Mouse (Mus musculus) testis, adult 2 months (tissue): ENCODE data around the gene Kcng1.

ENCODE experiments used
- CTCF ChIP-seq: fragments of 200-500 bp; IDR thresholded peaks from 2 replicates; pipeline ENCODE4 v1.5.1; 2012; ENCODE audit warnings: low read depth, mild to moderate bottlenecking, inconsistent platforms, low read length, moderate library complexity; ENCODE audit not compliant: control insufficient read depth, insufficient read depth, insufficient replicate concordance
- POLR2A ChIP-seq: fragments of 200-500 bp; IDR thresholded peaks from 2 replicates; pipeline ENCODE4 v1.6.1; 2012; ENCODE audit warnings: low read depth, mild to moderate bottlenecking, inconsistent platforms, low read length, moderate library complexity; ENCODE audit not compliant: control insufficient read depth

GRCm38 (mm10) chr2:168285143-168285542 lies 3.6 kb upstream of the Kcng1 start:
- TF ChIP-seq CTCF (no peak), POLR2A (no peak)
